ENCODE assay signal across 14 mouse cellular contexts in the genomic region with DNA sequence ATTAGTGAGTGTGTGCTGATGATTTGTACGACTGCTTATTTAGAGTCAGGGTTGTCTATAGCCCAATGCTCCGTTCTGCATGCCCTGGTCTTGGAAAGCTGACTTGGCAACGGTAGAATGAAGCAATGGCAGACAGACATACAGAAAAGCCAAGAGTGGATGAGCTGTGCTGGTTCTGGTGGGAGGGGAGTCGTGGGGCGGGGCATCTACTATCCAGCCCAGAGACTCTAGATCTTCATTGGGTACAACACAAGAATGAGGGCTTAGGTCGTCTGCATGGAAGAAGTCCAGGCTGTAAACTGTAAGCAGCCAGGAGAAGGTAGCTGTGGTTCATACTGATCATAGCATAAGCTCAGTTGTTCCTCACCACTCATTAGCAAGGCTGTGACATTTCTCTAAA.
A peak's percentile ranks its signal among the peaks of the same experiment; 100 is the strongest.
DNase-seq lines count a peak whose midpoint lies in the region; ATAC-seq and TF ChIP-seq lines count a peak whose summit lies in the region.
"Had no signal": no experiment of that assay in that cellular context is flagged by ENCODE, and none has a peak within 500 bp of the region (broad histone marks: within the 10 kb centered on the region; RNA-seq: fewer than 3 reads in every experiment).

No protein-coding gene starts in this region.

- no peaks in the 10 kb centered on the region for H3K9me3 ChIP-seq in hindbrain, embryonic 14.5 days (ENCODE audit: control insufficient read depth, low read length)
- H3K9me3 ChIP-seq: intestine, embryonic 15.5 days had no signal

- no peaks in the 10 kb centered on the region for H3K36me3 ChIP-seq in hindbrain, embryonic 14.5 days (replicated peaks; ENCODE audit: control insufficient read depth, insufficient read depth)
- H3K36me3 ChIP-seq: intestine, embryonic 15.5 days had no signal

- WGBS in hindbrain, embryonic 14.5 days, result 82% methylated on average over 6 of the region's 6 CpGs

- no peak overlapping the region for H3K9ac ChIP-seq in hindbrain, embryonic 14.5 days
- H3K9ac ChIP-seq: intestine, embryonic 15.5 days; liver, embryonic 14.5 days had no signal

- no peak for TF ChIP-seq CTCF in layer of hippocampus, adult 2 months (conservative IDR thresholded peaks at IDR 0.05)

- H3K27me3 ChIP-seq in hindbrain, embryonic 14.5 days (ENCODE audit: control insufficient read depth, insufficient read depth, low read length), result no peaks in the 10 kb centered on the region
- H3K27me3 ChIP-seq: intestine, embryonic 15.5 days had no signal

- peak overlapping the region; percentile 2; the same call in 1 of the 2 replicates for H3K4me2 ChIP-seq in hindbrain, embryonic 14.5 days (replicated peaks)
- H3K4me2 ChIP-seq: intestine, embryonic 15.5 days had no signal

- peaks cover 23% of the 10 kb centered on the region for H3K4me1 ChIP-seq in hindbrain, embryonic 14.5 days (replicated peaks; ENCODE audit: control insufficient read depth, insufficient read depth, low read length)

- ATAC-seq in hindbrain, embryonic 14.5 days (ENCODE audit: low FRiP score), result no peak; the same call in 1 of the 2 replicates
- ATAC-seq: intestine, embryonic 15.5 days had no signal

- H3K27ac ChIP-seq in layer of hippocampus, adult 2 months, result peak overlapping the region; percentile 89
- peak overlapping the region; percentile 4; the same call in 1 of the 2 replicates for H3K27ac ChIP-seq in hindbrain, embryonic 14.5 days
- H3K27ac ChIP-seq: intestine, embryonic 15.5 days; liver, embryonic 14.5 days; stomach, postnatal 0 days had no signal

- H3K4me3 ChIP-seq in layer of hippocampus, adult 2 months, result no peak overlapping the region
- H3K4me3 ChIP-seq in hindbrain, embryonic 14.5 days (replicated peaks; ENCODE audit: low read length), result no peak overlapping the region
- H3K4me3 ChIP-seq: intestine, embryonic 15.5 days; myocyte had no signal

- DNase-seq in layer of hippocampus, adult 2 months (ENCODE audit: low spot score in 2 of 2), result no peak
- DNase-seq in layer of hippocampus, adult 8-10 months (ENCODE audit: low spot score in 2 of 2), result no peak
- DNase-seq in brain, adult 2 months (ENCODE audit: low read depth, low spot score), result peak; percentile 25
- DNase-seq in cerebellum, adult 9-11 months, result peak; percentile 42
- DNase-seq in hindbrain, embryonic 14.5 days (ENCODE audit: low spot score), result no peak
- DNase-seq in spleen, postnatal 10 days (ENCODE audit: low spot score in 2 of 2), result no peak
- DNase-seq in right cerebral cortex, postnatal 14 days, result no peak
- DNase-seq: adrenal gland, postnatal 36 days; kidney, postnatal 10 days; thymus, postnatal 25 days had no signal

Comparison
In these comparisons a context has a peak if more than half of its experiments do, and no peak if none do; other contexts are left out.
1. DNase-seq: peak in brain, adult 2 months (single experiment) and cerebellum, adult 9-11 months (single experiment); none in layer of hippocampus, adult 2 months (0 of 2), layer of hippocampus, adult 8-10 months (0 of 2), hindbrain, embryonic 14.5 days (single experiment), spleen, postnatal 10 days (0 of 2) and right cerebral cortex, postnatal 14 days (single experiment).